Mouse (Mus musculus): Measurements from ENCODE around the gene Rnf208. TPM values are rescaled to one million over a fixed set of nuclear protein-coding genes. Genes with fewer than 3 reads are reported as not detected.

Rnf208 gene
- polyA plus RNA-seq, 1 experiment, result 49.1 TPM

GRCm38 (mm10) chr2:25213266-25213865, 28.7 kb upstream of the Rnf208 start:
- Histone ChIP-seq H3K36me3 (ENCODE audit: control insufficient read depth, insufficient read depth, low read length) (no peaks in the 10 kb centered on the region), H3K27ac (ENCODE audit: insufficient read depth, low read depth, low read length) (no peak overlapping the region), H3K27me3 (replicated peaks; ENCODE audit: control insufficient read depth, insufficient read depth, low read length) (no peaks in the 10 kb centered on the region), H3K4me1 (ENCODE audit: control insufficient read depth, insufficient read depth, low read length) (peaks cover 22% of the 10 kb centered on the region), H3K4me3 (ENCODE audit: insufficient read depth, low read depth, low read length) (no peak overlapping the region)
- 74% methylated on average over 23 of the region's 23 CpGs for WGBS
- no peak for DNase-seq
- no peak for TF ChIP-seq POLR2A (IDR thresholded peaks at IDR 0.05; ENCODE audit: low read depth, low read length)
- no peak for TF ChIP-seq CTCF (conservative IDR thresholded peaks at IDR 0.05; ENCODE audit: insufficient read depth, insufficient read length, low read depth, low read length)

DNA sequence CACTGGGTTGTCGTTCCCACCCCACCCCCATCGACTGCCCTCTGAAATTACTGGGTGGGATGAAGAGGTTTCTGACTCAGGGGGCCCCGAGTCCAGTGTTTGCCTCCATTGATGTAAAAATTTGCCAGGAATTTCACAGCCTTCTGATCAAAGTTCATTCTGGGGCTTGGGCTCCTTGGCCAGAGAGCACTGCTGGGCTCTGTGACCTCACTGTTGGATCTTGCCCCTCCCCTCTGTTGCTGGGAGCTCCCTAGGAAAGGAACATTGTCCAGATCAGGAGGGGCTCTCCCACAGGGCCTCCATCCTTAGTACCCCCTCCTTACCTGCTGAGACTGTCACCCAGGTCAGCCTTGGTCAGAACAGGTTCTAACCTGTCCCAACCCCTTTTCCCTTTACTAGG, 27.6 kb upstream of the Rnf208 start, which contains the start of gene Stpg3:
Gene Stpg3, minus strand, starts transcription at position 194 of the 400 bp plus-strand sequence.
- Histone ChIP-seq H3K27ac (ENCODE audit: insufficient read depth, low read depth, low read length) (peak within 1 kb of the TSS; percentile 3; the same call in 1 of the 2 replicates), H3K4me1 (ENCODE audit: control insufficient read depth, insufficient read depth, low read length) (peaks cover 22% of the 10 kb centered on the region), H3K4me3 (ENCODE audit: insufficient read depth, low read depth, low read length) (no peak within 1 kb of the TSS), H3K27me3 (replicated peaks; ENCODE audit: control insufficient read depth, insufficient read depth, low read length) (no peaks in the 10 kb centered on the region), H3K36me3 (ENCODE audit: control insufficient read depth, insufficient read depth, low read length) (no peaks in the 10 kb centered on the region)
- peak; percentile 84 for DNase-seq
- TF ChIP-seq POLR2A (IDR thresholded peaks at IDR 0.05; ENCODE audit: low read depth, low read length) (no peak), CTCF (conservative IDR thresholded peaks at IDR 0.05; ENCODE audit: insufficient read depth, insufficient read length, low read depth, low read length) (no peak)
- 42% methylated on average over 3 of the region's 3 CpGs for WGBS

GRCm38 (mm10) chr2:25217666-25218065, 24.4 kb upstream of the Rnf208 start:
- no peak overlapping the region for H3K4me3 ChIP-seq (ENCODE audit: insufficient read depth, low read depth, low read length)
- peaks cover 7% of the 10 kb centered on the region for H3K4me1 ChIP-seq (ENCODE audit: control insufficient read depth, insufficient read depth, low read length)
- no peaks in the 10 kb centered on the region for H3K27me3 ChIP-seq (replicated peaks; ENCODE audit: control insufficient read depth, insufficient read depth, low read length)
- H3K36me3 ChIP-seq (ENCODE audit: control insufficient read depth, insufficient read depth, low read length), result no peaks in the 10 kb centered on the region
- H3K27ac ChIP-seq (ENCODE audit: insufficient read depth, low read depth, low read length), result no peak overlapping the region
- TF ChIP-seq CTCF (conservative IDR thresholded peaks at IDR 0.05; ENCODE audit: insufficient read depth, insufficient read length, low read depth, low read length) (no peak), POLR2A (IDR thresholded peaks at IDR 0.05; ENCODE audit: low read depth, low read length) (no peak)
- peak; percentile 71 for DNase-seq
- WGBS, result 42% methylated on average over 2 of the region's 2 CpGs

- no peak within 1 kb of the TSS for H3K27ac ChIP-seq (ENCODE audit: insufficient read depth, low read depth, low read length)
- H3K4me3 ChIP-seq (ENCODE audit: insufficient read depth, low read depth, low read length), result no peak within 1 kb of the TSS
- no peaks in the 10 kb centered on the region for H3K27me3 ChIP-seq (replicated peaks; ENCODE audit: control insufficient read depth, insufficient read depth, low read length)
- TF ChIP-seq POLR2A (IDR thresholded peaks at IDR 0.05; ENCODE audit: low read depth, low read length) (no peak), CTCF (conservative IDR thresholded peaks at IDR 0.05; ENCODE audit: insufficient read depth, insufficient read length, low read depth, low read length) (no peak)
- DNase-seq, result no peak
- H3K4me1 ChIP-seq (ENCODE audit: control insufficient read depth, insufficient read depth, low read length), result peaks cover 7% of the 10 kb centered on the region
- H3K36me3 ChIP-seq (ENCODE audit: control insufficient read depth, insufficient read depth, low read length), result no peaks in the 10 kb centered on the region
These were observed 23.6 kb upstream of the Rnf208 start, which contains the start of gene Fam166a for GRCm38 (mm10) chr2:25218445-25218844. Gene Fam166a, plus strand, starts transcription at chr2:25218745.

DNA sequence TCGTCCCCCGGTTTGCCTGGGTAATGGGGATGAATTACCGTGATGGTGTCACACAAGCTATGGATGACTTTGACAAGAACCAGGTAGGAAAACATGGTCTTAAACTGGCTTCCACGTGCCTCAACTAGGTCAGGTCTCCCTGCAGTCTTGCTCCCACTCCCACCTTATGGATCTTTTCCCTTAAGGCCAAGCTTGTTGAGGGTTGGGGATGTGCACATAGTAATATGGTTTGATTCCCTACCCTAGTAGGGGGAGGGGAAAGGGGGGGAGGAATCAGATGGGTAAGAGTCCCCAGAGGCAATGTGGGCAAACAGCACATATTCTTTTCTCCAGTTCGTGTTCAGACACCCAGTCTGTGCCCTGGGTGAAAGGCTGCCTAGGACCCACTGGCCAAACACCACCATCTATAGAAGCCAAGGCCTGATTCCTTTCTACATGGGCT, 20.7 kb upstream of the Rnf208 start:
- no peak for DNase-seq
- no peak overlapping the region for H3K27ac ChIP-seq (ENCODE audit: insufficient read depth, low read depth, low read length)
- H3K36me3 ChIP-seq (ENCODE audit: control insufficient read depth, insufficient read depth, low read length), result no peaks in the 10 kb centered on the region
- no peak overlapping the region for H3K4me3 ChIP-seq (ENCODE audit: insufficient read depth, low read depth, low read length)
- no peaks in the 10 kb centered on the region for H3K27me3 ChIP-seq (replicated peaks; ENCODE audit: control insufficient read depth, insufficient read depth, low read length)
- 73% methylated on average over 5 of the region's 5 CpGs for WGBS
- H3K4me1 ChIP-seq (ENCODE audit: control insufficient read depth, insufficient read depth, low read length), result no peaks in the 10 kb centered on the region; the same call in 1 of the 2 replicates
- TF ChIP-seq POLR2A (IDR thresholded peaks at IDR 0.05; ENCODE audit: low read depth, low read length) (no peak), CTCF (conservative IDR thresholded peaks at IDR 0.05; ENCODE audit: insufficient read depth, insufficient read length, low read depth, low read length) (no peak)

- under 1% methylated on average over 53 of the region's 53 CpGs for WGBS
- peak overlapping the region; percentile 78 for H3K4me3 ChIP-seq (ENCODE audit: insufficient read depth, low read depth, low read length)
- no peaks in the 10 kb centered on the region for H3K27me3 ChIP-seq (replicated peaks; ENCODE audit: control insufficient read depth, insufficient read depth, low read length)
- no peaks in the 10 kb centered on the region; the same call in 1 of the 2 replicates for H3K4me1 ChIP-seq (ENCODE audit: control insufficient read depth, insufficient read depth, low read length)
- TF ChIP-seq POLR2A (IDR thresholded peaks at IDR 0.05; ENCODE audit: low read depth, low read length) (no peak), CTCF (conservative IDR thresholded peaks at IDR 0.05; ENCODE audit: insufficient read depth, insufficient read length, low read depth, low read length) (no peak)
- peak; percentile 89 for DNase-seq
- peak overlapping the region; percentile 93 for H3K27ac ChIP-seq (ENCODE audit: insufficient read depth, low read depth, low read length)
- no peaks in the 10 kb centered on the region for H3K36me3 ChIP-seq (ENCODE audit: control insufficient read depth, insufficient read depth, low read length)
These were observed 18.2 kb upstream of the Rnf208 start for GRCm38 (mm10) chr2:25223681-25224491.

DNA sequence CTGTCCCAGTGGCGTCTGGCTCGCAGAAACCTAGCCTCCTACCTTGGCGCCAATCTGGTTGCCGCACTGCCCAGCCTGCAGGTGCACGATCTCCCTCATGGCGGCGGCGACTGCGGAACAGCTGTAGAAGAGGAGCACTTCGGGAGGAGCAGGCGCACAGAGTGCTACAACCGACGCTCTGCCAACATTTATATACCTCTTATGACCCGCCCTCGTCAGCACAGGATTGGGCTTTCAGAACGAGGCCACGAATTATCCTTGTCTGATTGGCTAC, 17.6 kb upstream of the Rnf208 start, which contains the start of gene Tubb4b:
Gene Tubb4b, minus strand, starts transcription at position 211 of the 274 bp plus-strand sequence.
- DNase-seq, result no peak
- 0% methylated on average over 17 of the region's 17 CpGs for WGBS
- TF ChIP-seq POLR2A (IDR thresholded peaks at IDR 0.05; ENCODE audit: low read depth, low read length) (peak; percentile 99), CTCF (conservative IDR thresholded peaks at IDR 0.05; ENCODE audit: insufficient read depth, insufficient read length, low read depth, low read length) (0 out of 2 replicates have a peak, but pooled peaks have one; percentile 34)
- Histone ChIP-seq H3K27ac (ENCODE audit: insufficient read depth, low read depth, low read length) (peak within 1 kb of the TSS; percentile 97), H3K4me1 (ENCODE audit: control insufficient read depth, insufficient read depth, low read length) (no peaks in the 10 kb centered on the region; the same call in 1 of the 2 replicates), H3K36me3 (ENCODE audit: control insufficient read depth, insufficient read depth, low read length) (no peaks in the 10 kb centered on the region), H3K27me3 (replicated peaks; ENCODE audit: control insufficient read depth, insufficient read depth, low read length) (no peaks in the 10 kb centered on the region), H3K4me3 (ENCODE audit: insufficient read depth, low read depth, low read length) (peak within 1 kb of the TSS; percentile 78)

All from kidney, adult 2 months (tissue).